In genomic region chr9:41734925-41735447, GRCm38 (mm10) we compare ENCODE assay signal across 9 mouse cellular contexts.
DNase-seq lines count a peak whose midpoint lies in the region; ATAC-seq and TF ChIP-seq lines count a peak whose summit lies in the region.
"Had no signal": no experiment of that assay in that cellular context is flagged by ENCODE, and none has a peak within 500 bp of the region (broad histone marks: within the 10 kb centered on the region; RNA-seq: fewer than 3 reads in every experiment).

No protein-coding gene starts in this region.

- H3K27me3 ChIP-seq in embryonic facial prominence, embryonic 13.5 days = no peaks in the 10 kb centered on the region
- H3K27me3 ChIP-seq in hindbrain, postnatal 0 days (ENCODE audit: insufficient read depth, low read length) = no peaks in the 10 kb centered on the region
- no peaks in the 10 kb centered on the region for H3K27me3 ChIP-seq in neural tube, embryonic 12.5 days (replicated peaks)

- H3K27ac ChIP-seq in embryonic facial prominence, embryonic 13.5 days = peak overlapping the region; percentile 96
- H3K27ac ChIP-seq in hindbrain, postnatal 0 days = peak overlapping the region; percentile 96
- H3K27ac ChIP-seq in neural tube, embryonic 12.5 days = peak overlapping the region; percentile 91

- H3K4me1 ChIP-seq in embryonic facial prominence, embryonic 13.5 days = peaks cover 25% of the 10 kb centered on the region
- peaks cover 16% of the 10 kb centered on the region; the same call in 1 of the 2 replicates for H3K4me1 ChIP-seq in hindbrain, postnatal 0 days (ENCODE audit: insufficient read depth, low read length)
- peaks cover 19% of the 10 kb centered on the region for H3K4me1 ChIP-seq in neural tube, embryonic 12.5 days

- H3K36me3 ChIP-seq in embryonic facial prominence, embryonic 13.5 days = no peaks in the 10 kb centered on the region
- H3K36me3 ChIP-seq in hindbrain, postnatal 0 days (ENCODE audit: insufficient read depth, low read length) = no peaks in the 10 kb centered on the region
- H3K36me3 ChIP-seq in neural tube, embryonic 12.5 days = no peaks in the 10 kb centered on the region

- no peak for TF ChIP-seq CTCF in hindbrain, postnatal 0 days (IDR thresholded peaks at IDR 0.05; ENCODE audit: low read depth)

- ATAC-seq in embryonic facial prominence, embryonic 13.5 days (ENCODE audit: insufficient number of reproducible peaks, insufficient read depth, low FRiP score, low TSS enrichment, low read depth) = no peak
- ATAC-seq in hindbrain, postnatal 0 days = no peak
- ATAC-seq in neural tube, embryonic 12.5 days (ENCODE audit: low FRiP score, low read depth) = no peak
- ATAC-seq in CD4-positive, CD25-positive, alpha-beta regulatory T cell, adult 4 months = no peak

- intact Hi-C loops in left cerebral cortex, postnatal 4 days (cut with DNase I) = loop anchor here (5.0 kb wide), 2 partner anchors 123 to 153 kb away; no protein-coding TSS in a partner anchor

- peak; percentile 4 for DNase-seq in left cerebral cortex, postnatal 4 days
- no peak for DNase-seq in left cerebral cortex, adult 18-20 months (ENCODE audit: low spot score in 2 of 2)
- no peak for DNase-seq in hindbrain, postnatal 0 days (ENCODE audit: low spot score)
- DNase-seq in layer of hippocampus, adult 9-11 months = no peak
- DNase-seq in lung, postnatal 14 days = no peak

- H3K9ac ChIP-seq in embryonic facial prominence, embryonic 13.5 days = peak overlapping the region; percentile 68
- H3K9ac ChIP-seq in hindbrain, postnatal 0 days (replicated peaks; ENCODE audit: low read length) = peak overlapping the region; percentile 49
- peak overlapping the region; percentile 61; the same call in 1 of the 2 replicates for H3K9ac ChIP-seq in neural tube, embryonic 12.5 days

- WGBS in embryonic facial prominence, embryonic 13.5 days = 17% methylated on average over 8 of the region's 8 CpGs
- 16% methylated on average over 8 of the region's 8 CpGs for WGBS in hindbrain, postnatal 0 days
- 15% methylated on average over 8 of the region's 8 CpGs for WGBS in neural tube, embryonic 12.5 days

- H3K4me3 ChIP-seq in embryonic facial prominence, embryonic 13.5 days = peak overlapping the region; percentile 34
- H3K4me3 ChIP-seq in hindbrain, postnatal 0 days (ENCODE audit: low read length) = peak overlapping the region; percentile 34
- peak overlapping the region; percentile 25 for H3K4me3 ChIP-seq in neural tube, embryonic 12.5 days
- H3K4me3 ChIP-seq: erythroblast, embryonic 14.5 days had no signal

- H3K4me2 ChIP-seq in embryonic facial prominence, embryonic 13.5 days = peak overlapping the region; percentile 64
- H3K4me2 ChIP-seq in hindbrain, postnatal 0 days (ENCODE audit: low read depth, low read length) = peak overlapping the region; percentile 70
- peak overlapping the region; percentile 61 for H3K4me2 ChIP-seq in neural tube, embryonic 12.5 days (replicated peaks)

- H3K9me3 ChIP-seq in embryonic facial prominence, embryonic 13.5 days = no peaks in the 10 kb centered on the region
- no peaks in the 10 kb centered on the region for H3K9me3 ChIP-seq in hindbrain, postnatal 0 days (ENCODE audit: low read length)
- no peaks in the 10 kb centered on the region for H3K9me3 ChIP-seq in neural tube, embryonic 12.5 days
